Mouse (Mus musculus): ENCODE results near the gene Atp5g2.

DNA sequence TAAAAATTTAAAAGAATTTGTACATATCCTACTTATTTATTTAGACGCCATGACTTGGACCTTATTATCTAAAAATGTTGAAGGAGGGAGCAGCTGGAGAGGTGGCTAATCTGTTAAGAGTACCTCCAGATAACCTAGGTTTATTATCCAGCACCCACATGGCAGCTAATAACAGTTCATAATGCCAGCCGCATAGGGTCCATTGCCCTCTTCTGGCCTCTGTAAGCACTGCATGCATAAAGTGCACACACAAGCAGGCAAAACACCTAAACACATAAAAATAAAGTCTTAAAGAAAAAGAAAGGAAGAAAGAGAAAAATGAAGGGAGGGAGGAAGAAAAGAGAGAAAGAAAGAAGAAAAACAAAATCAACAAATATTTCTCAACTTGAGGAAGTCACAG, 4.2 kb upstream of the Atp5g2 start:
- TF ChIP-seq POLR2A (IDR thresholded peaks at IDR 0.05; ENCODE audit: low read depth, low read length), result no peak
- no peak for TF ChIP-seq CTCF (IDR thresholded peaks at IDR 0.05; ENCODE audit: borderline replicate concordance, insufficient read depth, low read length)
